Mouse (Mus musculus): ENCODE results near the gene Slc17a5.

DNA sequence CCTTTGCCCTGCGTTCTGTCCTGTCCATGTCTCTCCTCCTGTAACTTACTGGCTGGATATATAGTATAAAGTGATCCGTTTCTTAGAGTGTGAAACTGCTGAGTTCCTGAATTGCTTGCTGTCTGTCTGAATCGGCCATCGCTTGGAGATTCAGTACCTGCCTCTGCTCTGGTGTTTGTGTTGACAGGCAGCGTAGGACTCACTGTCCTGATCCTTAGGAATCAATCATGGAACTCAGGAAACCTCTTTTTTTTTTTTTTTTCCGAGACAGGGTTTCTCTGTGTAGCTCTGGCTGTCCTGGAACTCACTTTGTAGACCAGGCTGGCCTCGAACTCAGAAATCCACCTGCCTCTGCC, 81.1 kb downstream of the Slc17a5 start:
- TF ChIP-seq POLR2A (IDR thresholded peaks at IDR 0.05; ENCODE audit: low read depth, low read length) (no peak), CTCF (IDR thresholded peaks at IDR 0.05; ENCODE audit: extremely low read depth, insufficient read length, insufficient replicate concordance, low read depth, low read length) (no peak)

Data from small intestine, adult 2 months (tissue).